Mouse (Mus musculus): ENCODE results near the gene Kcnd3.
"Not testable (repeated sequence)": the region's sequence is repeated elsewhere in the genome, so short reads cannot be mapped to it uniquely, and the experiment has no call there.

Gene Kcnd3

DNA sequence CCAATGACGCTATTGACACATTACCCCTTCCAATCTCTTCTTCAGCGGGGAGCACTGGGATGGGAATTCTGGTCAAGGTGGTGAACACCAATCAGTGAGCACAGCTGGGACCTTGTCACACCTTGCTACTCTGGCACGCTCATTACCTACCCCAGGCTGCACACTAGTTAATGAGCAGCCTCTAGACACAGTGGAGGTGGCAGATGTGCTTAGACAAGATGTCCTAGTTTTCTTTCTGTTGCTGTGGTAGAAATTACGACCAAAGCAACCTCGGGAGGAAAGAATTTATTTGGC is 245.0 kb downstream of the Kcnd3 start:
- no peak for DNase-seq (ENCODE audit: low read depth, low spot score)

DNA sequence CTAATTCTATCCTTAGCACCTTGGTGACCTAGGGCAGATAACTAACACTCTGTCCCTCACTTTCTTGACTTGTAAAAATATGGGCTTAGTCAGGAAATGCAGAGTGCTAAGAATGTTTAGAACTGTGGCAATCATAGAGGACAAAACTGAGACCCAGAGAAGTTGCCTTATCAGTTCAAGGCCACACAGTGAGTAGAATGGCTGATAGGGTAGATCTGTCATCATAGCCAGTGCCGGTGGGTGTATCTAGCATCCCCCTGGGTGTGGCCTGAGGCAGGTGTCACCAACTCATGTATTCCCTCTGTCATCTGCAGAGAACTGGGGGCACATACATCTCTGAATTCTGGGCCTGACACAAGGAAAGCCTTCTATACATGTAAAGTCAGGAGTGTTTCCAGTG is 246.2 kb downstream of the Kcnd3 start:
- no peak for DNase-seq (ENCODE audit: low read depth, low spot score)

DNA sequence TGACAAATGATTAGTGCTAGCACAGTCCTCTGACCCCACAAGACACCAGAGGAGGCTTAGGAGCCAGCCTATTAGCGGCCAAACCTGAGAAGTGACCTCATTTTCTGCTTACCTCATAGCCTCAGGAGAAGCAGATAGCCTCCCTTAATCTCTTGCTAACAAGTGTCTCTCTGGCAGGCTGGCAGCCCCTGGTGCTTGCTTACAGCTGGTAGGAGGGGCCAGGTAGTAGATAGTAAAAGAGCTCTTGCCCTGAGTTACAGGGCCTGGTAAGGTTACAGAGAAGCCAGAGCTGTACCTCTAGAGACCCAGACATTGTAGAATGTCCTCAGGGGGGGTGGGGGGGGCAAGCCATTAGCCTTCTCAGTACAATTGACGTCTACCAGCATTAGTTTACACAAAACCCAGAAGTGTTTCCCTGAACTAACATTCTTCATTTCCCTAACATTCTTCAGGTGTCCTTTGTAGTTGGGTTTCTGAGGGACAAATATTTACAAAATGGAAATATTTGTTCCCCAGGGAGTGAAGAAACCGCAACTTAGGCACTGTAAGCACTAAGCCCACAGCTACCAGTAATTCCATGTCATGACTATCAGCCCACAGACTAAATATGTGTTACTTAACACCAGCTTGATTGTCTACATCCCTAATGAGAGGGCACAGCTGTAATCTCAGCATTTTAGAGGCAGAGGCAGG is 247.3 kb downstream of the Kcnd3 start:
- no peak for DNase-seq (ENCODE audit: low read depth, low spot score)

DNA sequence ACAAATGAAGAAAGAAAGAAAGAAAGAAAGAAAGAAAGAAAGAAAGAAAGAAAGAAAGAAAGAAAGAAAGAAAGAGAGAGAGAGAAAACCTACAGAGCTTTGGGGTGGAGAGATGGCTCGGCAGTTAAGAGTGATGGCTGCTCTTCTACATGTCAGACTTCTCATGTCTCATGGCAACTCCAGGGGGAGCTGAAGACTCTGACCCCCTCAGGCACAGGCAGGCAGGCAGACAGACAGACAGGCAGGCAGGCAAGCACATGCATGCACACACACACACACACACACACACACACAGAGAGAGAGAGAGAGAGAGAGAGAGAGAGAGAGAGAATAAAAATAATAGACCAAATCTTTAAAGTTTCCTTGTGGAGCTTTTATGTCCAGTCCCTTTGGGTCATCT is 248.7 kb downstream of the Kcnd3 start:
- not testable (repeated sequence) for DNase-seq (ENCODE audit: low read depth, low spot score)

DNA sequence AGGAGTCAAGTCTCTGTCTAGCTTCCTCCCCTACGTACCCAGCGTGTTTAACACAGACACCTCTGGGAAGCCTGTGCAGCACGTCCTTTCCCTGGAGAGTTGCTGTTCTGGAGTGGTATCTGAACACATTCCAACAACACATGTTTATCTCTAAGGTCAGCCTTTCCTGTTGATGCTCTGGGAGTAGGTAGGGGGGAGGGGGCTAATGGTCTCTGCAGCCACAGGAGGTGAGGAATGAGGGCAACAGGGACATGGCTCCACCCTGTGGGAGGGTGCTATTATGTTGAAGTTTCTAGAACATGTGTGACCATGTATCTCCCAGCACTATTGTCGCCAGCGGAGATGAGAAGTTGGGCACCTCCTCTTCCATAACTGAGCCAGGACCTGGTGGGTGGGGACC is 249.3 kb downstream of the Kcnd3 start:
- no peak for DNase-seq (ENCODE audit: low read depth, low spot score)

DNA sequence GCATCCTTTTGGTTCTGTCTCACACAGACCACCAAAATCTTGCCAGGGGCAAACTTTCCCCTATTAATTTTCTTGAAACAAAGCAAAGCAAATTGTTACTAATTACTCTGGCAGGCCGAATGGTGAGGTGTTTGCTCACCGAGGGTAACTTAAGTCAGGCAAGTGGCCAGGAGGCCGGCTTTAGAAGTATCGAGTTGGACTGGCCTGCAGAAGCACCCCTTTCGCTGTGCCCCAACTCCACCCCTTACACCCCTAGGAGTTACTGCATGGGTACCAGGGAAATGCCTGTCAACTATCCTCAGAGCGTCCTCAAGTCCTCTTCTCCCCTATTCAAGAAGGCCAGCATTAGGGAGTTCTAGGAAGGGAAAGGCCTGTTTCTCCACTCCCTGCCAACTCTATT is 251.4 kb downstream of the Kcnd3 start:
- no peak for DNase-seq (ENCODE audit: low read depth, low spot score)

DNA sequence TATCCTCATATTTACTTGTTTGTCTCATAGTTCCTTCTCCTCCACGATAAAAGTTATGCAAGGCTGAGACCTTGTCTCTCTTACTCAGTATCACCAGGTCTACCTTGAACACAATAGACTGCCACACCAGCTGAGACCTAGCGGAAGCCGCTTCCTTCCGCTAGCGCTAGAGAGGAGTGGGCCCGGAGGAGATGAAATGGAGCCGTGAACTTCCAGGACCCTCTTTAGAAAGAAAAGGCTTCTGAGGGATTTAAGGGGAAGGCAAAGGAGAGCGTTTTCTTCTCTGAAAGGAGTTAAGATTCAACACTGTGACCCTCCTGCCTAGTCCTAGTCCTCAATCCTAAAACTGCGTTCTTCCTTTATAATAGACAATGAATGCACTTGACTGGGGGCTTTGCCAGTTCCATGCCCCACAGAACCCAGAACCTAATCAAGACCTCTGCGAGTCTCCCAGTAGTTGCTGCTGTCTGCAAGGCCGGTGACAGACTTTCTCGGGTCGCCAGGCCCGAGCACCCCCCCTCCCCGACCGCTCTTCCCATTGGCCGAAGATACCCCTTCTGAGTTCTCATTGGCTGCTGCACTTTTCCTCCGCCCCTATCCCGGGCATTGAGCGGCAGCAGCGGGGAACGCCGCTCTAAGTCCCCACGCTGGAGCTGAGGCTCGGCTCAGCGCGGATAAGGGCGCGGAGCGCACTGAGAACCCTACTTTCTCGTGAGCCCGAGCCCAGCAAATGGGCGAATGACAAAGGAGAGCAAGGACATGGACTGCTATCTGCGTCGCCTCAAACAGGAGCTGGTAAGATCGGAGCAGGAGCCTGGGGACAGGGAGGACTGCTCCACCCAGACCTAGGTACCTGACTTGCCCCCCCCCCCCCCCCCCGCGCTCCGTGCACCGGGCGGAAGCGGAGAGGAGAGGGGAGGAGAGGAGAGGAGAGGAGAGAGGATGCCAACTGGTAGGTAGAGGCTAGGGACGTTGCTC is 252.2 kb downstream of the Kcnd3 start, which contains the start of gene Inka2:
TSS of gene Inka2 (plus strand) at position 569 of the 978 bp plus-strand sequence.
- DNase-seq (ENCODE audit: low read depth, low spot score), result peak; percentile 83

DNA sequence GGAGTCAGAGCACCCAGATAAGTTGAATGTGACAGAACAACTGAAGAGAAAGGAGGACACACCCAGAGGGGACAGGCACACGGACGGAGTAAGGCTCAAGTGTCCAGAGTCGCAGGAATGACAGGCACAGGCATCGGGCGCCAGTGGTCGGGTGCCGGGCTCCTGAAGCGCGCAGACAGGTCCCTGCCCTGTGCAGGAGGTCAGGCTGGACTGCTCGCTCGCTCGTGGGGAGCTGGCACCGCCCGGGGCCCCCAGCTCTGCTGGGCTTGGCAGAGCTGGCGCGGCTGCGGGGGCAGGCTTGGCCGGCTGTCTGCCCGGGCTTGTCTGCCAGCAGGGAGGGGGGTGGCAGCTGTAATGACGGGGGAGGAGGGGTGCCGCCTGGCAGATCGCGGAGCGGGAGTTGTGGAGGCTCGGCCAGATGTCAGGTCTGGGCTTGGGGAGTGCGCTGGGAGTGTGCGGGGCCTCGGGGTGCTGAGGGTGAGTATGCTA is 253.0 kb downstream of the Kcnd3 start:
- peak; percentile 36 for DNase-seq (ENCODE audit: low read depth, low spot score)

DNA sequence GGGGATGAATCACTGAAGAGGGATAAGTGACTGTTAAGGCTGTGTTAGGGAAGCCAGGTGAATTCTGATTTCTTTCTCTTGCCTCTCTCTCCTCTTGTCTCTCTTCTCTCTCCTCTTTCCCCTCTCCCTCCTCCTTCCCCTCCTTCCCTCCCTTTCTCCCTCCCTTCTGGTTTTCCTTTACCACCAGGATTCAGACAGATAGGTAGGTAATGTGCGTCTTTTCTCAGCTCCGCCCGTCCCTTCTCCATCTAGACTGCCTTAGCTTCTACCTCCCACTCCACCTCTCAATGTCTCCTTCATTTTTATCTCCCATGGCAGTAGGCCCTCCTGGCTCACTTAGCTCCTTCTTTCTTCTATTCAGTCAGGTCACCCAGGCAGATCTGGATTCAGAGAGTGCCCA is 253.4 kb downstream of the Kcnd3 start:
- DNase-seq (ENCODE audit: low read depth, low spot score), result no peak

DNA sequence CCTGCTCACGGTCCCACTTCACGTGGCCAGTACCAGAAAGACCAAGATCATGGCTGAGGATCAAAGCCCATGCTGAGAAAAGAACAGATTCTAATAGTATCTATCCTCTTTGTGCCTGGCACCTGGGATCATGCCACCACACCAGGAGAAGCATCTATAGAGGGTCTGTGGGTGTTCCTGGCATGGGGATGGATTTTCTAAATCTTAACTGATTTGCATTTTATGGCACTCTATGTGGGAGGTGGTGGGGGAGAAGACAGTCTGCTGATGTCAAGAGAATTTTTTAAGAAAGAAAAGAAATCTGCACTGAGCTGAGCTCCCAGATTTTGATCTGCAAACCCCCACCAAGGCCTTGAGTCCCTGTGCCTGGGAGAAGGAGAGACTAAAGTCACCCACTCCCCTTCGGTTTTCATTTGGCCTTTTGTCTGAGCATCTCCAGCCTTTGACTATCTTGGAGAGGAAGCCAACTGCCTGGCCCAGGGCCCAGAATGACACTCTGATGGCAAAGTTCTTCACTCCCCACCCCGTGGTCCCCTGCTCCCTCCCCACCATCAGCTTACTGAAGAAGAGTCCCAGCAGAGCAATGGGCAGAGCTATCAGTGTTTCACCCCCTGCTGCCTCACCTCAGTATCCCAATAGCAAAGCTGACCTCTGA is 254.4 kb downstream of the Kcnd3 start:
- no peak for DNase-seq (ENCODE audit: low read depth, low spot score)

DNA sequence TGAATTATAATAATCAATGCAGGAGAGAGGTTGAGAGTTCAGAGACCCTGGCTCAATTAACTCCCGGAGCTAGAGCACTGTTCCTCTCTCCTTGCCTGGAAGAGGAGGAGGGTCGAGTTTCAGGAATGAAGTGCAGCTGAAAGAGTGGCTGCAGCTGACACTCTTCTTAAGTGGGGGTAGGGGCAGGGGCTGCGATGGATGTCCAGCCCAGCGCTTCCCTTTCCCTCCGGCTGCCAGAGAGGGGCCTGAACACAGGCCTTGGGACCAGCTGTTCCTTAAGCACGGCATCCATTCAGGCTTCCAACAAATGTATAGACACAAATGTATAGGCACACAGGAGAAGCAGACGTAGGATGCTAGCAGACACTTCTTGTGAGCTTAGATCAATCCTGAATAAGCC is 255.5 kb downstream of the Kcnd3 start:
- no peak for DNase-seq (ENCODE audit: low read depth, low spot score)

DNA sequence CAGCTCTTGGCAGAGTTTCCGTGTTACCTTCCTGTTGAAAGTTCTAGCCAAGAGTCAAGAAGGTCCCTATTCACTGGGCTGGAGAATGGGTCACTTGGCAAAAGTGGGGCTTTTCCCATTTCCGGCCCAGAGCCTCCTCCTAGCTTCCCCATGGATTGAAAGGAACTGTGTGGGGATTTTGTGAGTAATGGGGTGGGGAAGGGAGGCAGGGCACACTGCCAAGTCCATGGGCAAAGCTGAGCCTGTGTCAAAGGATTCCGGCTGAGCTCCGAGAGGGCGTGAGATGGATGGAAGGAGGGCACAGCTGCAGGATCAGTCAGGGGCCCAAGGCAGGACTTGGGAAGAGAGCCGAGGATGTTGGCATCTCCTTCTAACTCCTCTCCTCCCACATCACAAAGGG is 258.1 kb downstream of the Kcnd3 start:
- no peak for DNase-seq (ENCODE audit: low read depth, low spot score)

DNA sequence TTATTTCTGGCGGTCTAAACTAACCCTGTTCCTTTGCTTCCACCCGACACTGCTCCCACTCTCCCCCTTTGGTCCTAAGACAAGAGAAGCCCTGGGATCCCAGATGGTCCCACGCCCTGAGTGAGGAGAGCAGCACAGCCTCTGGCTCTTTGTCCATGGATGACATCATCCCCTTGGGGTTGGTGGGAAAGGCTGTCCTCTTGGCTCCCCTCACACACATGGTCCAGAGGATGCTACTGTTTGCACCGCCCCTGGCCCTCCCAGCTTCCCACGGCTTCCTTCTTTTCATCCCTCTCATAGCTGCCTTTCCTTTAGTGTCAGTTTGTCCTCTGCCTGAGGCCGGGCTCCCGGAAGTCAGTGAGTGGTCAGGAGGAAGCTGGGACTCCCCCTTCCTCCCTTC is 259.6 kb downstream of the Kcnd3 start:
- no peak for DNase-seq (ENCODE audit: low read depth, low spot score)

DNA sequence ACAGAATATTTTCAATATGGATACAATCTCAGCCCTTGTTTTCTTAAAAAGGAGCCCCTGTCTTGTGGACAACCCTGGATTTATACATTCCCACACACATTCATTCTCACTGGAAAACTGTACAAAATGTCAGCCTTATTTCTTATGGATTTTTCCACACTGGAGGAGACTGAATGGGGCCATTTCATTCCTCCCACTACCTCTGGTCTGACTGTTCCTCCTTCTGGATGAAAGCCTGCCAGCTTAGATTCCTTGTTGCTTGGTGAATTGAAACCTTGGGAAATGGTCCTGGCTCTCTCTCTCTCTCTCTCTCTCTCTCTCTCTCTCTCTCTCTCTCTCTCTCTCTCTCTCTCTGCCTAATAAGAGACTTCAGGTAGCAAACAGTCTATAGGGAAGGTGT is 260.7 kb downstream of the Kcnd3 start:
- no peak for DNase-seq (ENCODE audit: low read depth, low spot score)

DNA sequence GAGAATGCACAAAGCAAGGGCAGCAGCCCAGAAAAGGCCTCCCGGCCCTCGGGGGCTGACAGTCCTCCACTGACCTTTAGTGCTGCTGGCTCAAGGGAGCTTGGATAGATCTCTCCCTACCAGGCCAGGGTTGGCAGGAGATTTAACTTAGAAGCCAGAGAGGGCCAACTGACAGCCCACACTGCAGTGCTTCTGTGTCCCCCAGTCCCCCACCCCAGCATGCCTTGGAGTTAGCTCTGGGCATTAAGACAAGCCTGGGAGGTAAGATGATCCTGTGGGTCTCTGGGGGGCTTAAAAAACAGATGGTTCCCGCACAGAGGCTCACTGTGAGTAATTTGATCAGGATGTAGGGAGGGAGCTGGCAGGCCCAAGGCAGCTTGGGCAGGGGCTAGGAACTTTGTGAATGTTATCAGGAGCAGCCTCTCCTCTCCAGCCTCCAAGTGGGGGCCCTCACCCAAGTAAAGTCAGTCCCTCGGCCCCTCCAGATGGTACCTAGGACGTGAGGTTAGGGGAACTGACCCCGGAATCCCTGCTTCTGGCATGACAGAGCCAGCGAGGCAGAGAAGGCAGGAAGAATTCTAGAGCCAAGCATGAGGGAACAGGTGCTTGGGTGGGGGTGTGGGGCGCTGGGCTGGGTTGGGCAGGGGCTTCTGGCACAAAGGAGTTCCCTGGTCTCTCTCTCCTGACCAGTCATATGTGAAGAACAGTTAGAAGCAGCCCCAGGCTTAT is 262.1 kb downstream of the Kcnd3 start:
- no peak for DNase-seq (ENCODE audit: low read depth, low spot score)

DNA sequence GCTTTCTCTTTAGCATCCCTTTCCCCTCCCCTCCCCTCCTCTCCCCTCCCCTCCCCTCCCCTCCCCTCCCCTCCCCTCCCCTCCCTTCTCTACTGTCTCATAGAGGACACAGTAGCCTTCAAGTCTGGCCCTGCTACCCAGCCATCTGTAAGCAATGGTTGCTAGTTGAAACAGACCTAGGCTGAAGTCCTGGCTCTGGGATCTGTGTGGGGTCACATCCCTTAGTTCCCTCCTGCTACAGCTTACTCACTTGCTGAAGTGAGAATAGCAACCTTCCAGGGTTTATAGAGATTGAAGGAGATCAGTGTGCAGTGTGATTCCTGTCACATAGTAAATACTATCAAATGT is 262.7 kb downstream of the Kcnd3 start:
- DNase-seq (ENCODE audit: low read depth, low spot score), result no peak

DNA sequence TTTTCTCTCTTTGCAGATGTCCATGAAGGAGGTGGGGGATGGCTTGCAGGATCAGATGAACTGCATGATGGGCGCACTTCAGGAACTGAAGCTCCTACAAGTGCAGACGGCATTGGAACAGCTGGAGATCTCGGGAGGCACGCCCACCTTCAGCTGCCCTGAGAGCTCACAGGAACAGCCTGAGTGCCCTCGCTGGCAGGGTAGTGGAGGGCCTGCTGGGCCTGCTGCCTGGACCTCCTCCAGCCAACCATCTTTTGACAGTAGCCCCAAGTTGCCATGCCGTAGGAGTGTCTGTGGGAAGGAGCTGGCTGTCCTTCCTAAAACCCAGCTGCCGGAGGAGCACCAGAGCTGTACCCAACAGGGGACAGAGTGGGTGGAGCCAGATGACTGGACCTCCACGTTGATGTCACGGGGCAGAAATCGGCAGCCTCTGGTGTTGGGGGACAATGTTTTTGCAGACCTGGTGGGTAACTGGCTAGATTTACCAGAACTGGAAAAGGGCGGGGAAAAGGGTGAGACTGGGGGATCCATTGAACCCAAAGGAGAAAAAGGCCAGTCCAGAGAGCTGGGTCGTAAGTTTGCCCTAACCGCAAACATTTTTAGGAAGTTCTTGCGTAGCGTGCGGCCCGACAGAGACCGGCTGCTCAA is 264.3 kb downstream of the Kcnd3 start:
- DNase-seq (ENCODE audit: low read depth, low spot score), result no peak

DNA sequence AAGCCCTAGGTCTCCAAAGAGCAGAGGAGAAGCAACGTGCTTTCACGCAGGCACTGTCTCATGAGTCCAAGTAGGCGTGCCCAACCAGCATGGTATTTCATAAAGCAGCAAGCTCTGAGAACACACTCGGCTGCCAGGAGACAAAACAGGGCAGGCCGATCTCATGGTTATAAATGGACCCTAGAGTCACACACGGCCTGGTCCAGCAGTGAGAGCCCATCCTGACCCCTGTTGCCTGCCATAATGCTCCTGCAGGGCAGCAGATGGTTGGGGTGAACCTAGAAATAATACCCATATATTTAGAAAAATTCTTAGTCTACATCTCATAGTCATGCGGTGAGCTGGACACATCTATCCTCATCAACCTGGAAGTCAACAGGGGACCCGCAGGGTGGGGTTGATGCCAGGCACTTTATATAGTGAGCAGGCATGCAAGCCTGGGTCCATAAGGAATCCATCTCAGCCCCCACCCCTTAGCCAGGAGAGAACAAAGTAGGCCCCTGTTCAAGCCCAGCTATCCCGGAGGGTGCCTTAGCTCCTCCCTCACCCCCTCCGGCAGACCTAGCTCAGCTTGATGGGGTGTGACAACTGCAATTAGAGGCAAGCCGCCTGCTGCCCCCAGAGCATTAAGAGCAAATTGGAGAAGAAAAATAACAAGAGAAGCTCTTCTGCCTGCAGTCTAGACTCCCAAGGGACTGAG is 265.9 kb downstream of the Kcnd3 start:
- no peak for DNase-seq (ENCODE audit: low read depth, low spot score)

DNA sequence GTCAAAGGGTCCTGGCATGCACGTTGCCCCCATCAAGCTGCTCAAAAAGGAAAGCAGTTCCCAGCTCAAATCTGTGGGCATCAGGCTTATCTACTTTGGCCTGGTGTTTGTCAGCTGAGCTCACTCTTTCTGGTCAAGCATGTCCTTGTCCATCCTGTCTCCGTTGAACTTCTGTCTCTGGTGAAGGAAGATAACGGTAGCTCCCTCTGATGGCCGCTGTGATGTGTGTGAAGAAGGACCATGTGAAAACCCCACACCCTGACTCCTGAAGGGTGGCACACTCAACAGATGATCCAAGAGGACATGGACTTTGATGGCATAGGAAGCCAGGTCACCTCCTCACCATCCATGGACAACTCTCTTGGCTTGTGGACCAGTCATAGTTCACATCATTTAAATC is 266.6 kb downstream of the Kcnd3 start:
- DNase-seq (ENCODE audit: low read depth, low spot score), result no peak

DNA sequence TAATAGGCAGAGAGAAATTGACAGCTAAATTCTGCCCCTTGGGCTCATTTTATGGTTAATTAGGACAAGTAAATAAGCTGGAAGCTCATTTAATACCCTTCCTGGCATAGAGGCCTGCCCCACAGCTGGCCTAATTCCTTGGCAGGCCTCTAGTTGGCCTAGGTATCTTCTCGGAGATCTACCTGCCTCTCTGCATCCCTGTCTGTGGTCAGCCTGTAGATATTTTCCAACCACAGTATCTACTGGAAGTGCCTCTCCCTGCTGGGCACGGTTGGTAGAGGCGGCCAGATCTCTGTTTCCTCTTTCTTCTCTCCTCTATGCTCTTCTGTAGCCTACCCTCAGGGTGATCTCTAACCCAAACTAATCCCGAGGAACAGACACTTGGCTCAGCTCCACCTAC is 267.8 kb downstream of the Kcnd3 start:
- DNase-seq (ENCODE audit: low read depth, low spot score), result no peak

DNA sequence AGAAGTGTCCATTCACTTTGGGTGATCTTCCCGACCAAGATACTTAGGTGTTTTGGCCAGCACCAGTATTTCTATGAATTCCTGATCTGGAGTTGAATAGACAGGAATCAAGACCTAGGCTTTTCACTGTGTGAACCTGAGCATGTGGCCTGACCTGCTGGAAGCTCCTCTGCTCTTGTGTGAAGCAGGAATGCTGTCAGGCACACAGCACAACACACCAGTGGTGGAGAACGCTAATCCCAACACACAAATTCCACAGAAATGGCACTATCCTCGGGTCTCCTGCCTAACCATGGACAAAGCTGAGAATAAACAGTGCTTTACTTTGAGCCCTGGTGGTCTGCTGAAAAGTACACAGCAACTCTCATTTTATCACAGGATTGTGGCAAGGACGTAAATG is 268.4 kb downstream of the Kcnd3 start:
- DNase-seq (ENCODE audit: low read depth, low spot score), result no peak
